Comparison of ENCODE assay signal across 11 mouse cellular contexts in the genomic region with DNA sequence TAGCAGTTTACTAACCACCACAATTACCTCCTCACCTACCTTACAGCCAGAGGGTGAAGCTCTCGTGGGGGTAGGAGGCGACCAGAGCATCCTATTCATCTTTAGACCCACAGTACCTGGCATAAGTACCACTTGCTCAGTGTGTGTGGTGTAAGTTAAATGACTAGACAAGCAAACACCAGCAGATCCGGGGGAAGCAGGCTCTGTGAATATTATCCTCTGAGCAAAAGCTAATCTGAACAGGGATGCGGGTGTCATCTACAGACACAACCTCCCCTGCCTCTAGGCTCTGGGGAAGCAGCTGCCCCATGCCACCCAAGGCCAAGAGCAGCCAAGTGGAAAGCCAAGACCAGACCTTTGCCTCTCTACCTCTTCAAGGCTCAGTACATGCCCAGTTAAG.
DNase-seq lines count a peak whose midpoint lies in the region; ATAC-seq and TF ChIP-seq lines count a peak whose summit lies in the region.
"Had no signal": no experiment of that assay in that cellular context is flagged by ENCODE, and none has a peak within 500 bp of the region (broad histone marks: within the 10 kb centered on the region; RNA-seq: fewer than 3 reads in every experiment).

No protein-coding gene starts in this region.

- ATAC-seq in neural tube, embryonic 13.5 days (ENCODE audit: low read depth), result no peak
- peak; percentile 55; the same call in 1 of the 2 replicates for ATAC-seq in kidney, postnatal 0 days (replicated peaks; ENCODE audit: low FRiP score, low read depth)
- ATAC-seq in stomach, embryonic 15.5 days (ENCODE audit: insufficient read depth, low FRiP score, low read depth), result no peak
- no peak for ATAC-seq in megakaryocyte, adult 5-6 weeks (ENCODE audit: poor library complexity, severe bottlenecking)

- no peak overlapping the region for H3K9ac ChIP-seq in neural tube, embryonic 13.5 days
- H3K9ac ChIP-seq in kidney, postnatal 0 days (ENCODE audit: low read depth, low read length), result no peak overlapping the region
- H3K9ac ChIP-seq in stomach, embryonic 15.5 days, result no peak overlapping the region
- H3K9ac ChIP-seq: limb, embryonic 15.5 days; midbrain, embryonic 12.5 days had no signal

- DNase-seq in cerebellum, adult 11 months, result peak; percentile 42
- no peak for DNase-seq in cerebellum, adult 8-10 months
- no peak for DNase-seq in neural tube, embryonic 10.5 days (ENCODE audit: extremely low spot score, low spot score)
- DNase-seq in kidney, postnatal 0 days (ENCODE audit: low spot score), result peak; percentile 18
- DNase-seq in gastrocnemius, adult 8-10 months (ENCODE audit: low spot score in 2 of 2), result no peak
- DNase-seq: heart, adult 2 months had no signal

- no peaks in the 10 kb centered on the region for H3K27me3 ChIP-seq in neural tube, embryonic 13.5 days
- no peaks in the 10 kb centered on the region for H3K27me3 ChIP-seq in kidney, postnatal 0 days (ENCODE audit: insufficient read depth, low read length)
- H3K27me3 ChIP-seq in stomach, embryonic 15.5 days (replicated peaks), result no peaks in the 10 kb centered on the region
- H3K27me3 ChIP-seq: limb, embryonic 15.5 days had no signal

- no peak overlapping the region for H3K4me3 ChIP-seq in neural tube, embryonic 13.5 days
- H3K4me3 ChIP-seq in kidney, postnatal 0 days (replicated peaks; ENCODE audit: low read depth, low read length), result no peak overlapping the region
- no peak overlapping the region for H3K4me3 ChIP-seq in stomach, embryonic 15.5 days (replicated peaks)
- H3K4me3 ChIP-seq: heart, adult 2 months; limb, embryonic 15.5 days; midbrain, embryonic 12.5 days had no signal

- H3K27ac ChIP-seq in neural tube, embryonic 13.5 days (replicated peaks), result peak overlapping the region; percentile 64
- 0 out of 2 replicates have a peak overlapping the region, but pooled peaks have one; percentile 2 for H3K27ac ChIP-seq in kidney, postnatal 0 days
- H3K27ac ChIP-seq in stomach, embryonic 15.5 days, result peak overlapping the region; percentile 82; the same call in 1 of the 2 replicates
- H3K27ac ChIP-seq: heart, adult 2 months; limb, embryonic 15.5 days; midbrain, embryonic 12.5 days had no signal

- no peak overlapping the region for H3K4me2 ChIP-seq in neural tube, embryonic 13.5 days
- no peak overlapping the region for H3K4me2 ChIP-seq in kidney, postnatal 0 days (ENCODE audit: low read length)
- no peak overlapping the region for H3K4me2 ChIP-seq in stomach, embryonic 15.5 days
- H3K4me2 ChIP-seq: limb, embryonic 15.5 days; midbrain, embryonic 12.5 days had no signal

- WGBS in neural tube, embryonic 13.5 days, result 77% methylated on average over 4 of the region's 4 CpGs
- WGBS in kidney, postnatal 0 days, result 51% methylated on average over 4 of the region's 4 CpGs
- 76% methylated on average over 4 of the region's 4 CpGs for WGBS in stomach, embryonic 15.5 days

- H3K9me3 ChIP-seq in neural tube, embryonic 13.5 days, result no peaks in the 10 kb centered on the region
- H3K9me3 ChIP-seq in kidney, postnatal 0 days (replicated peaks; ENCODE audit: low read length), result no peaks in the 10 kb centered on the region
- H3K9me3 ChIP-seq in stomach, embryonic 15.5 days, result no peaks in the 10 kb centered on the region
- H3K9me3 ChIP-seq: limb, embryonic 15.5 days; midbrain, embryonic 12.5 days had no signal

- H3K4me1 ChIP-seq in neural tube, embryonic 13.5 days (replicated peaks), result peaks cover 31% of the 10 kb centered on the region
- H3K4me1 ChIP-seq in kidney, postnatal 0 days (replicated peaks; ENCODE audit: insufficient read depth, low read length), result no peaks in the 10 kb centered on the region
- peaks cover 23% of the 10 kb centered on the region; the same call in 1 of the 2 replicates for H3K4me1 ChIP-seq in stomach, embryonic 15.5 days

- no peak for TF ChIP-seq CTCF in kidney, postnatal 0 days (IDR thresholded peaks at IDR 0.05; ENCODE audit: low read depth)

- peaks cover 15% of the 10 kb centered on the region for H3K36me3 ChIP-seq in neural tube, embryonic 13.5 days
- H3K36me3 ChIP-seq in kidney, postnatal 0 days (ENCODE audit: insufficient read depth, low read length), result no peaks in the 10 kb centered on the region
- no peaks in the 10 kb centered on the region for H3K36me3 ChIP-seq in stomach, embryonic 15.5 days
- H3K36me3 ChIP-seq: limb, embryonic 15.5 days; midbrain, embryonic 12.5 days had no signal

Comparison
In these comparisons a context has a peak if more than half of its experiments do, and no peak if none do; other contexts are left out.
1. DNase-seq: peak in cerebellum, adult 11 months (single experiment) and kidney, postnatal 0 days (single experiment); none in cerebellum, adult 8-10 months (single experiment), neural tube, embryonic 10.5 days (single experiment) and gastrocnemius, adult 8-10 months (0 of 2).
2. H3K27ac ChIP-seq: peak in every context shown above with its lines; median percentile 82 in stomach, embryonic 15.5 days; 64 in neural tube, embryonic 13.5 days; 2 in kidney, postnatal 0 days.